Mouse (Mus musculus): Measurements from ENCODE around the gene Ampd2. TPM values are rescaled to one million over a fixed set of nuclear protein-coding genes. Genes with fewer than 3 reads are reported as not detected.

Ampd2 gene
- polyA plus RNA-seq, 1 experiment: 159 TPM

GRCm38 (mm10) chr3:108113591-108114289 lies 27.3 kb upstream of the Ampd2 start:
- TF ChIP-seq POLR2A (IDR thresholded peaks at IDR 0.05; ENCODE audit: control insufficient read depth, extremely low read depth, insufficient read depth, low read length, poor library complexity): no peak
- peaks cover 77% of the 10 kb centered on the region for H3K36me3 ChIP-seq (ENCODE audit: control insufficient read depth, insufficient read depth, low read length)
- no peak overlapping the region for H3K27ac ChIP-seq (ENCODE audit: control insufficient read depth, insufficient read depth, low read length)
- no peaks in the 10 kb centered on the region for H3K4me1 ChIP-seq (replicated peaks; ENCODE audit: control insufficient read depth, insufficient read depth, low read length)
- H3K27me3 ChIP-seq (ENCODE audit: control insufficient read depth, insufficient read depth, low read length): no peaks in the 10 kb centered on the region
- DNase-seq: no peak
- WGBS: 93% methylated on average over 7 of the region's 7 CpGs
- H3K4me3 ChIP-seq (ENCODE audit: control insufficient read depth, insufficient read depth, low read length): no peak overlapping the region

- H3K27me3 ChIP-seq (ENCODE audit: control insufficient read depth, insufficient read depth, low read length): no peaks in the 10 kb centered on the region
- WGBS: 42% methylated on average over 4 of the region's 4 CpGs
- no peak for DNase-seq
- no peak overlapping the region for H3K27ac ChIP-seq (ENCODE audit: control insufficient read depth, insufficient read depth, low read length)
- TF ChIP-seq POLR2A (IDR thresholded peaks at IDR 0.05; ENCODE audit: control insufficient read depth, extremely low read depth, insufficient read depth, low read length, poor library complexity): no peak
- TF ChIP-seq CTCF (IDR thresholded peaks at IDR 0.05; ENCODE audit: borderline replicate concordance, control insufficient read depth, extremely low read depth, insufficient read depth, low read length, poor library complexity): no peak
- H3K4me3 ChIP-seq (ENCODE audit: control insufficient read depth, insufficient read depth, low read length): no peak overlapping the region
- no peaks in the 10 kb centered on the region for H3K4me1 ChIP-seq (replicated peaks; ENCODE audit: control insufficient read depth, insufficient read depth, low read length)
- peaks cover 77% of the 10 kb centered on the region for H3K36me3 ChIP-seq (ENCODE audit: control insufficient read depth, insufficient read depth, low read length)
Measured at GRCm38 (mm10) chr3:108112666-108113065, 26.2 kb upstream of the Ampd2 start.

- Histone ChIP-seq H3K36me3 (ENCODE audit: control insufficient read depth, insufficient read depth, low read length) (peaks cover 75% of the 10 kb centered on the region), H3K27ac (ENCODE audit: control insufficient read depth, insufficient read depth, low read length) (no peak overlapping the region), H3K4me1 (replicated peaks; ENCODE audit: control insufficient read depth, insufficient read depth, low read length) (no peaks in the 10 kb centered on the region), H3K27me3 (ENCODE audit: control insufficient read depth, insufficient read depth, low read length) (no peaks in the 10 kb centered on the region), H3K4me3 (ENCODE audit: control insufficient read depth, insufficient read depth, low read length) (no peak overlapping the region)
- DNase-seq: no peak
- TF ChIP-seq POLR2A (IDR thresholded peaks at IDR 0.05; ENCODE audit: control insufficient read depth, extremely low read depth, insufficient read depth, low read length, poor library complexity): no peak
- no peak for TF ChIP-seq CTCF (IDR thresholded peaks at IDR 0.05; ENCODE audit: borderline replicate concordance, control insufficient read depth, extremely low read depth, insufficient read depth, low read length, poor library complexity)
- WGBS: 91% methylated on average over 7 of the region's 7 CpGs
Measured at GRCm38 (mm10) chr3:108112246-108112645, 25.8 kb upstream of the Ampd2 start.

DNA sequence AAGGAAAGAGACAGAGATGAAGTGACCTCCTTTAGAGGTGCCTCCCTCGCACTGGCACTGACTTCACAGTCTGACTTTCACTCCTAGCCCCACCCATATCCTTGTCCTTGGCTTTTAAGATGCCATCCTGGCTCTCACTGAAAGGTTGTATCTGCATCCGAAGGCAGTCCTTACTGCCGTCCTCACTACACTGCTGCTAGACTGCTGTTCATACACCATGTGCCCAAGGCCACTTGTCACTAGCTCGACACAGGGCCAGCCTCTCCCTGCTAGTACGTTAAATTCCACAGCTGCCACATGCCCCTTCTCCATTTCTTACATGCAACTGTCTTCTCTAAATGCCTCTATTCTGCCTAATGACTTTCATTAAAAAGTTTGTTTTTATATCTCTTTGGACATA lies 24.9 kb upstream of the Ampd2 start:
- no peak overlapping the region for H3K27ac ChIP-seq (ENCODE audit: control insufficient read depth, insufficient read depth, low read length)

GRCm38 (mm10) chr3:108105281-108105680 lies 18.8 kb upstream of the Ampd2 start:
- H3K36me3 ChIP-seq (ENCODE audit: control insufficient read depth, insufficient read depth, low read length): peaks cover 34% of the 10 kb centered on the region
- H3K27me3 ChIP-seq (ENCODE audit: control insufficient read depth, insufficient read depth, low read length): no peaks in the 10 kb centered on the region
- no peak overlapping the region for H3K4me3 ChIP-seq (ENCODE audit: control insufficient read depth, insufficient read depth, low read length)
- no peak overlapping the region for H3K27ac ChIP-seq (ENCODE audit: control insufficient read depth, insufficient read depth, low read length)
- no peaks in the 10 kb centered on the region for H3K4me1 ChIP-seq (replicated peaks; ENCODE audit: control insufficient read depth, insufficient read depth, low read length)
- no peak for TF ChIP-seq CTCF (IDR thresholded peaks at IDR 0.05; ENCODE audit: borderline replicate concordance, control insufficient read depth, extremely low read depth, insufficient read depth, low read length, poor library complexity)
- TF ChIP-seq POLR2A (IDR thresholded peaks at IDR 0.05; ENCODE audit: control insufficient read depth, extremely low read depth, insufficient read depth, low read length, poor library complexity): no peak
- 99% methylated on average over 3 of the region's 3 CpGs for WGBS
- no peak for DNase-seq

More for the DNA sequence above, 24.9 kb upstream of the Ampd2 start:
- Histone ChIP-seq H3K27me3 (ENCODE audit: control insufficient read depth, insufficient read depth, low read length) (no peaks in the 10 kb centered on the region), H3K4me3 (ENCODE audit: control insufficient read depth, insufficient read depth, low read length) (no peak overlapping the region), H3K36me3 (ENCODE audit: control insufficient read depth, insufficient read depth, low read length) (peaks cover 76% of the 10 kb centered on the region), H3K4me1 (replicated peaks; ENCODE audit: control insufficient read depth, insufficient read depth, low read length) (no peaks in the 10 kb centered on the region)
- 97% methylated on average over 5 of the region's 5 CpGs for WGBS
- DNase-seq: no peak
- TF ChIP-seq POLR2A (IDR thresholded peaks at IDR 0.05; ENCODE audit: control insufficient read depth, extremely low read depth, insufficient read depth, low read length, poor library complexity) (no peak), CTCF (IDR thresholded peaks at IDR 0.05; ENCODE audit: borderline replicate concordance, control insufficient read depth, extremely low read depth, insufficient read depth, low read length, poor library complexity) (no peak)

DNA sequence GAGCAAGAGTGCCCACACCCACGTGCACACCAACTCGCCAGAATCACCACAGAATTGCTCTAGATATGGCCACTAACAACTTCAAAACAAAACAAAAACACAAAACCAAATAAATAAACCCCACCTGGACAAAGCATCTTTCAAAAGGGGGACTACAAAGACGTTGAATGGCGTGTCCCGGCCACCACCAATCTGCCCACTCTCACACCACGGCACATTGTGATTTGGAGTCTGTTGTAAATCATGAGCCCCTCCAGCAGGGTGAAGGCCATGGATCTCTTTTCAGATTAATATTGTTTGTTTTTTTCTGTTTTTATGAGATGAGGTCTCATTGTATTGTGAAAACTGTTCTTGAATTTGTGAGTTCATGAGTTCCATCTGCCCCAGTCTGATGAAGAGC lies 15.6 kb upstream of the Ampd2 start:
- 94% methylated on average over 6 of the region's 6 CpGs for WGBS
- H3K4me3 ChIP-seq (ENCODE audit: control insufficient read depth, insufficient read depth, low read length): no peak overlapping the region
- H3K27ac ChIP-seq (ENCODE audit: control insufficient read depth, insufficient read depth, low read length): no peak overlapping the region
- no peaks in the 10 kb centered on the region for H3K4me1 ChIP-seq (replicated peaks; ENCODE audit: control insufficient read depth, insufficient read depth, low read length)
- H3K36me3 ChIP-seq (ENCODE audit: control insufficient read depth, insufficient read depth, low read length): peaks cover 7% of the 10 kb centered on the region; the same call in 1 of the 2 replicates
- no peak for DNase-seq
- TF ChIP-seq CTCF (IDR thresholded peaks at IDR 0.05; ENCODE audit: borderline replicate concordance, control insufficient read depth, extremely low read depth, insufficient read depth, low read length, poor library complexity) (no peak), POLR2A (IDR thresholded peaks at IDR 0.05; ENCODE audit: control insufficient read depth, extremely low read depth, insufficient read depth, low read length, poor library complexity) (no peak)
- no peaks in the 10 kb centered on the region for H3K27me3 ChIP-seq (ENCODE audit: control insufficient read depth, insufficient read depth, low read length)

- Histone ChIP-seq H3K27me3 (ENCODE audit: control insufficient read depth, insufficient read depth, low read length) (no peaks in the 10 kb centered on the region), H3K4me1 (replicated peaks; ENCODE audit: control insufficient read depth, insufficient read depth, low read length) (no peaks in the 10 kb centered on the region), H3K4me3 (ENCODE audit: control insufficient read depth, insufficient read depth, low read length) (no peak overlapping the region), H3K36me3 (ENCODE audit: control insufficient read depth, insufficient read depth, low read length) (peaks cover 7% of the 10 kb centered on the region; the same call in 1 of the 2 replicates), H3K27ac (ENCODE audit: control insufficient read depth, insufficient read depth, low read length) (no peak overlapping the region)
- 82% methylated on average over 3 of the region's 3 CpGs for WGBS
- TF ChIP-seq POLR2A (IDR thresholded peaks at IDR 0.05; ENCODE audit: control insufficient read depth, extremely low read depth, insufficient read depth, low read length, poor library complexity): no peak
- no peak for TF ChIP-seq CTCF (IDR thresholded peaks at IDR 0.05; ENCODE audit: borderline replicate concordance, control insufficient read depth, extremely low read depth, insufficient read depth, low read length, poor library complexity)
- no peak for DNase-seq
Measured at GRCm38 (mm10) chr3:108101594-108101993, 15.1 kb upstream of the Ampd2 start.

All from thymus, adult 2 months (tissue).